Mouse (Mus musculus) MEL (cell line): ENCODE results near the gene Plcg2. TPM values are rescaled to one million over a fixed set of nuclear protein-coding genes. Genes with fewer than 3 reads are reported as not detected.

Experiments
- DNase-seq: peaks from one replicate; pipeline ENCODE4 v3.0.0; 2011; ENCODE audit warnings: low read depth, low spot score
- H3K27ac ChIP-seq: 2 replicates; pipeline ENCODE4 v1.5.1; 2012; ENCODE audit warnings: low read depth, mild to moderate bottlenecking, control low read depth, low read length, moderate library complexity; ENCODE audit not compliant: control insufficient read depth
- H3K27me3 ChIP-seq, 2 experiments: fragments of 150-350 bp in 1 of 2; sonication (generic) in 1 of 2; 2 replicates each; pipeline ENCODE4 v1.6.1; 2012; ENCODE audit warnings: low read length in 2 of 2, mild to moderate bottlenecking in 2 of 2, improper control_type of control experiment in 1 of 2, moderate library complexity in 1 of 2; ENCODE audit not compliant: insufficient read depth in 2 of 2, control insufficient read depth in 1 of 2
- H3K36me3 ChIP-seq, 2 experiments: 2 replicates each; pipeline ENCODE4 v1.6.1; 2012 to 2014; ENCODE audit warnings: low read length in 2 of 2, improper control_type of control experiment in 1 of 2, inconsistent platforms in 1 of 2, mild to moderate bottlenecking in 1 of 2; ENCODE audit not compliant: insufficient read depth in 2 of 2, control insufficient read depth in 1 of 2
- H3K4me1 ChIP-seq, 2 experiments: fragments of 150-350 bp in 1 of 2; sonication (generic) in 1 of 2; 2 replicates each; pipeline ENCODE4 v1.6.1; 2012; ENCODE audit warnings: low read length in 2 of 2, improper control_type of control experiment in 1 of 2, mild to moderate bottlenecking in 1 of 2; ENCODE audit not compliant: insufficient read depth in 2 of 2, control insufficient read depth in 1 of 2
- H3K4me3 ChIP-seq, 2 experiments: fragments of 150-350 bp in 1 of 2; sonication (generic) in 1 of 2; 2 replicates each; pipeline ENCODE4 v1.5.1; 2012; ENCODE audit warnings: low read depth in 2 of 2, low read length in 2 of 2, mild to moderate bottlenecking in 2 of 2, moderate library complexity in 2 of 2, control low read depth in 1 of 2, improper control_type of control experiment in 1 of 2; ENCODE audit not compliant: control insufficient read depth in 1 of 2, insufficient read depth in 1 of 2
- H3K79me2 ChIP-seq: 2 replicates; pipeline ENCODE4 v1.6.1; 2012; ENCODE audit warnings: mild to moderate bottlenecking, low read length, moderate library complexity; ENCODE audit not compliant: control insufficient read depth, poor library complexity, insufficient read depth
- H3K9ac ChIP-seq: 2 replicates; pipeline ENCODE4 v1.6.1; 2012; ENCODE audit warnings: low read depth, mild to moderate bottlenecking, control low read depth, low read length, moderate library complexity; ENCODE audit not compliant: control insufficient read depth, poor library complexity, severe bottlenecking
- H3K9me3 ChIP-seq: fragments of 150-350 bp; sonication (generic); replicated peaks from 2 replicates; pipeline ENCODE4 v1.6.1; 2012; ENCODE audit warnings: mild to moderate bottlenecking, low read length, improper control_type of control experiment, moderate library complexity; ENCODE audit not compliant: insufficient read depth
- CHD1 ChIP-seq: IDR thresholded peaks from 2 replicates; pipeline ENCODE4 v1.6.1; 2012; ENCODE audit warnings: low read depth, mild to moderate bottlenecking, inconsistent platforms, low read length, improper control_type of control experiment
- CTCF ChIP-seq, 3 experiments: IDR thresholded peaks in 2 of 3; conservative IDR thresholded peaks in 1 of 3; 2 replicates each; pipeline ENCODE4 v1.5.1; 2011 to 2012; ENCODE audit warnings: low read length in 3 of 3, low read depth in 2 of 3, mild to moderate bottlenecking in 2 of 3, improper control_type of control experiment in 1 of 3, inconsistent platforms in 1 of 3, mixed read lengths in 1 of 3, moderate library complexity in 1 of 3; ENCODE audit not compliant: control insufficient read depth in 1 of 3, insufficient read depth in 1 of 3, poor library complexity in 1 of 3, severe bottlenecking in 1 of 3
- E2F4 ChIP-seq: IDR thresholded peaks from 2 replicates; pipeline ENCODE4 v1.6.1; 2011; ENCODE audit warnings: low read depth, low read length, improper control_type of control experiment, borderline replicate concordance
- ELF1 ChIP-seq: IDR thresholded peaks from 2 replicates; pipeline ENCODE4 v1.6.1; 2014; ENCODE audit warnings: low read depth, mild to moderate bottlenecking, inconsistent platforms, low read length, improper control_type of control experiment, moderate library complexity
- ETS1 ChIP-seq: IDR thresholded peaks from 2 replicates; pipeline ENCODE4 v1.6.1; 2012; ENCODE audit warnings: low read depth, mild to moderate bottlenecking, inconsistent platforms, low read length, improper control_type of control experiment, moderate library complexity
- GATA1 ChIP-seq: IDR thresholded peaks from 2 replicates; pipeline ENCODE4 v1.6.1; 2011; ENCODE audit warnings: low read depth, low read length, improper control_type of control experiment
- HCFC1 ChIP-seq: IDR thresholded peaks from 2 replicates; pipeline ENCODE4 v1.6.1; 2012; ENCODE audit warnings: low read depth, mild to moderate bottlenecking, inconsistent platforms, low read length, improper control_type of control experiment, moderate library complexity
- JUND ChIP-seq: IDR thresholded peaks from 2 replicates; pipeline ENCODE4 v1.6.1; 2011; ENCODE audit warnings: low read depth, mild to moderate bottlenecking, improper control_type of control experiment, low read length
- KAT2A ChIP-seq: conservative IDR thresholded peaks from 2 replicates; pipeline ENCODE4 v1.6.1; 2012; ENCODE audit warnings: low read depth, low read length, improper control_type of control experiment, inconsistent platforms
- MAFK ChIP-seq: IDR thresholded peaks from 2 replicates; pipeline ENCODE4 v1.6.1; 2011; ENCODE audit warnings: low read depth, mild to moderate bottlenecking, low read length, improper control_type of control experiment, borderline replicate concordance
- MAZ ChIP-seq: IDR thresholded peaks from 2 replicates; pipeline ENCODE4 v1.6.1; 2012; ENCODE audit warnings: low read depth, mild to moderate bottlenecking, inconsistent platforms, low read length, improper control_type of control experiment
- MXI1 ChIP-seq: IDR thresholded peaks from 2 replicates; pipeline ENCODE4 v1.6.1; 2011; ENCODE audit warnings: mild to moderate bottlenecking, low read depth, low read length, improper control_type of control experiment
- NELFE ChIP-seq: IDR thresholded peaks from 2 replicates; pipeline ENCODE4 v1.6.1; 2011; ENCODE audit warnings: low read depth, low read length, improper control_type of control experiment
- NRF1 ChIP-seq: IDR thresholded peaks from 2 replicates; pipeline ENCODE4 v1.6.1; 2014; ENCODE audit warnings: low read depth, mild to moderate bottlenecking, inconsistent platforms, low read length, improper control_type of control experiment, moderate library complexity; ENCODE audit not compliant: poor library complexity, insufficient read depth, severe bottlenecking
- POLR2A ChIP-seq, 2 experiments: IDR thresholded peaks; 2 replicates each; pipeline ENCODE4 v1.6.1; 2011 to 2012; ENCODE audit warnings: low read length in 2 of 2, mild to moderate bottlenecking in 2 of 2, control low read depth in 1 of 2, improper control_type of control experiment in 1 of 2, low read depth in 1 of 2, moderate library complexity in 1 of 2; ENCODE audit not compliant: control insufficient read depth in 1 of 2, insufficient read depth in 1 of 2, poor library complexity in 1 of 2
- POLR2AphosphoS2 ChIP-seq: IDR thresholded peaks from 2 replicates; pipeline ENCODE4 v1.6.1; 2011; ENCODE audit warnings: low read length, improper control_type of control experiment
- SIN3A ChIP-seq: IDR thresholded peaks from 2 replicates; pipeline ENCODE4 v1.6.1; 2012; ENCODE audit warnings: low read length, improper control_type of control experiment, inconsistent platforms
- SMC3 ChIP-seq: IDR thresholded peaks from 2 replicates; pipeline ENCODE4 v1.6.1; 2011; ENCODE audit warnings: low read depth, low read length, improper control_type of control experiment
- TBP ChIP-seq: IDR thresholded peaks from 2 replicates; pipeline ENCODE4 v1.8.0; 2011; ENCODE audit warnings: low read depth, low read length, improper control_type of control experiment
- USF2 ChIP-seq, 2 experiments: IDR thresholded peaks; 2 replicates each; pipeline ENCODE4 v1.6.1; 2011 to 2012; ENCODE audit warnings: improper control_type of control experiment in 2 of 2, low read length in 2 of 2, borderline replicate concordance in 1 of 2, inconsistent platforms in 1 of 2, low read depth in 1 of 2, mild to moderate bottlenecking in 1 of 2; ENCODE audit not compliant: insufficient read depth in 1 of 2
- ZKSCAN1 ChIP-seq: IDR thresholded peaks from 2 replicates; pipeline ENCODE4 v1.6.1; 2012; ENCODE audit warnings: low read depth, mild to moderate bottlenecking, inconsistent platforms, low read length, improper control_type of control experiment, moderate library complexity
- ZMIZ1 ChIP-seq: IDR thresholded peaks from 2 replicates; pipeline ENCODE4 v1.6.1; 2012; ENCODE audit warnings: low read depth, mild to moderate bottlenecking, inconsistent platforms, low read length, improper control_type of control experiment, moderate library complexity
- polyA plus RNA-seq, 2 experiments: library from polyadenylated mRNA; stranded (reverse) in 1 of 2; unstranded in 1 of 2; fragments of >175 nt in 1 of 2; fragments of >200 nt in 1 of 2; gene quantifications; 2 replicates each; pipeline versions ENCODE4 v1.2.1 to v1.2.4; 2012; ENCODE audit warnings: low replicate concordance in 2 of 2, low read depth in 1 of 2; ENCODE audit not compliant: insufficient read length in 2 of 2, insufficient read depth in 1 of 2, missing spikeins in 1 of 2
- total RNA-seq: library from RNA; depleted of rRNA; stranded (reverse); fragments of 300-350 nt; gene quantifications from 2 replicates; pipeline ENCODE4 v1.2.3, GENCODE M21; 2012

The Plcg2 gene
- total and polyA plus RNA-seq, 3 experiments, result 21.0 to 78.7 (median 23.3) TPM

DNA sequence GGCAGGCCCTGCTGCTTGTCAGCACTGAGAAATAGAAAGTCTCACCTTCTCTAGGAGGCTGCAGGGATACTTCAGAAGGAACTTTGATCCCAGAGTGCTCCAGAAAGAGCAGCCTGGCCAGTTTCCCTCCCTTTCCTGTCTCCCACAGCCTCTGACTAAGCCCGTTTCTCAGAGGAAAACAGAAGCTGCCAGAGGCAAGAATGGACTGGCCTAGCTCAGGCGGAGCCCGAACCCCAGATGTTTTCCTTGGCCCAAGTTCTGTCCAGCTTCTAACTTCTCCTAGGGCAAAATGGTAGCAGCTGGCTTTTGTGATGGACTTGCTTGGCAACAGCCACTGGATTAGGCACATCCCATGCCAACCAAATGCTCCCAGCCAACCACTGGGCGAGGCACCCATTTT is 62.9 kb downstream of the Plcg2 start:
- H3K36me3 ChIP-seq, result peaks cover 0 to 5% of the 10 kb centered on the region in 2 experiments; a peak in 2 of 4 replicates
- no peaks in the 10 kb centered on the region for H3K79me2 ChIP-seq
- no peak overlapping the region for H3K9ac ChIP-seq
- H3K4me1 ChIP-seq, result peaks cover 0 to 9% of the 10 kb centered on the region in 2 experiments; a peak in 2 of 4 replicates
- no peak overlapping the region for H3K4me3 ChIP-seq
- no peak for TF ChIP-seq MAFK
- no peak for TF ChIP-seq ELF1
- no peak for TF ChIP-seq NRF1
- TF ChIP-seq MAZ, result no peak
- no peak for TF ChIP-seq ETS1
- no peak for TF ChIP-seq TBP
- TF ChIP-seq MXI1, result no peak
- no peak for TF ChIP-seq NELFE
- no peak for TF ChIP-seq JUND
- TF ChIP-seq GATA1, result no peak
- no peak for TF ChIP-seq E2F4
- DNase-seq, result no peak
- H3K27me3 ChIP-seq, result no peaks in the 10 kb centered on the region
- H3K27ac ChIP-seq, result no peak overlapping the region
- H3K9me3 ChIP-seq, result no peaks in the 10 kb centered on the region

- no peak overlapping the region for H3K4me3 ChIP-seq
- TF ChIP-seq POLR2A (IDR thresholded peaks at IDR 0.05; ENCODE audit: control insufficient read depth in 1 of 2, insufficient read depth in 1 of 2, low read depth in 1 of 2, low read length in 2 of 2, poor library complexity in 1 of 2) (no peak), NRF1 (no peak), CHD1 (no peak), ZKSCAN1 (no peak), ZMIZ1 (no peak), JUND (no peak), E2F4 (no peak), POLR2AphosphoS2 (no peak), SMC3 (no peak), TBP (no peak), KAT2A (no peak), ELF1 (no peak), SIN3A (no peak), NELFE (no peak), HCFC1 (no peak), CTCF (IDR thresholded peaks at IDR 0.05 in 2 of 3, conservative IDR thresholded peaks at IDR 0.05 in 1 of 3; ENCODE audit: control insufficient read depth in 1 of 3, insufficient read depth in 1 of 3, low read depth in 2 of 3, low read length in 3 of 3, poor library complexity in 1 of 3, severe bottlenecking in 1 of 3) (no peak), USF2 (IDR thresholded peaks at IDR 0.05; ENCODE audit: borderline replicate concordance in 1 of 2, insufficient read depth in 1 of 2, low read depth in 1 of 2, low read length in 2 of 2) (no peak), GATA1 (no peak), MAFK (no peak)
- H3K27me3 ChIP-seq, result no peaks in the 10 kb centered on the region
- H3K27ac ChIP-seq, result no peak overlapping the region
- no peak for DNase-seq
- H3K79me2 ChIP-seq, result no peaks in the 10 kb centered on the region
- H3K9ac ChIP-seq, result no peak overlapping the region
- peaks cover 0 to 9% of the 10 kb centered on the region in 2 experiments; a peak in 2 of 4 replicates for H3K4me1 ChIP-seq
- H3K9me3 ChIP-seq, result no peaks in the 10 kb centered on the region
- peaks cover 0 to 5% of the 10 kb centered on the region in 2 experiments; a peak in 2 of 4 replicates for H3K36me3 ChIP-seq
These were observed 63.8 kb downstream of the Plcg2 start for GRCm38 (mm10) chr8:117561735-117562361.
